Mouse (Mus musculus): Measurements from ENCODE around the gene Mib2. TPM values are rescaled to one million over a fixed set of nuclear protein-coding genes. Genes with fewer than 3 reads are reported as not detected.

The Mib2 gene
- polyA plus RNA-seq (2015; fragmentation: Nextera tagmentation; extraction: Ambion mirVana): 30.5 and 34.3 TPM in 2 replicates

DNA sequence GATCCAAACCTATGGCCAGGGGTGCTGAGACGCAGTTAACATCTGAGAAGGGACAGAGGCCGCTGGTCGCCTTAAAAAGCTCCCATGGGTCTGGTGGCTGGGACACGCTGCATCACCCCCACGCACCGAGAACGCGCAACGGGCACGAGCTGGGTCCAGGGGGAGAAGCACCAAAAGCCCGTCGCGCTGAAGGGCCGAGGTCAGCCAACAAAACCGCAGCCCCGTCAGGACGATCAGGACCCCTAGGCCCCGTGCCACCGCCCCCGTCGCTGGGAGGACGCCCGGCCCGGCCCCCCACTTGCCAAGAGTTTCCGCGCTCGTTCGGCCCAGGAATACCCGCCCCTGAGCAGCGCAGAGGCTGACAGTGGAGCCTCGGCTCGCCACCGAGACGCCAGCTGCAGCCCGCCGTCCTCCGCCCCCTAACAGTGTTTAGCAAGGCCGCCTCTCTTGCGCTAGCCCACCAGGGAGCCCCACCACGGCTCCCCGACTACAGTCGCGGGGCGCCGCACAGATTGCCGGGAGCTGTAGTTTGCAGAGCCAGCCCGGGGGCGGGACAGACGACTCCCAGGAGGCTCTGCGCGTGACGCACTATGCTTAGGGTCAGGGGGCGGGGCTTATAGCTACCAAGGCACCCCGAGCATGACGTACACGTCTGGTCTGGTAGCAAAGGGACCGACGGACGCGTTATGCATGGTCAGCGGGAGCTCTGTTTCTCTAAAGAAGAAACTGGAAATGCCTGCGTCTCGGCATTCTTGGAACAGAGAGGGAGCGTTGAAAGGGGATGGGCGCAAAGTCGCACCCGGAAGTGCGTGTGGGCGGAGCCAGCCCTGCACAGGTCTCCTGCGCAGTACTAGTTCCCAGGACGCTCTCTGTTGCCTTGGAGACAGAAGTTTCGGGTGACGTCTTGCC, at the start of gene Mib2:
TSS of gene Mib2 (minus strand) at position 510 of the 909 bp plus-strand sequence.
- ATAC-seq (ENCODE audit: low FRiP score, low read depth): peak; percentile 99
- Histone ChIP-seq H3K27me3 (no peaks in the 10 kb centered on the region), H3K4me1 (peaks cover 11% of the 10 kb centered on the region), H3K4me3 (peak within 1 kb of the TSS; percentile 83), H3K9me3 (no peaks in the 10 kb centered on the region), H3K9ac (peak within 1 kb of the TSS; percentile 90), H3K4me2 (replicated peaks) (peak within 1 kb of the TSS; percentile 91), H3K27ac (peak within 1 kb of the TSS; percentile 79), H3K36me3 (peaks cover 17% of the 10 kb centered on the region)
- whole genome bisulfite sequencing: under 1% methylated on average over 73 of the region's 73 CpGs

GRCm38 (mm10) chr4:155710521-155711252, 41.7 kb upstream of the Mib2 start:
- Histone ChIP-seq H3K9ac (no peak overlapping the region), H3K9me3 (no peaks in the 10 kb centered on the region), H3K4me1 (peaks cover 25% of the 10 kb centered on the region), H3K27me3 (no peaks in the 10 kb centered on the region), H3K4me3 (no peak overlapping the region), H3K36me3 (peaks cover 14% of the 10 kb centered on the region), H3K4me2 (replicated peaks) (no peak overlapping the region), H3K27ac (peak overlapping the region; percentile 18; the same call in 1 of the 2 replicates)
- WGBS: 48% methylated on average over 6 of the region's 6 CpGs
- no peak for ATAC-seq (ENCODE audit: low FRiP score, low read depth)

DNA sequence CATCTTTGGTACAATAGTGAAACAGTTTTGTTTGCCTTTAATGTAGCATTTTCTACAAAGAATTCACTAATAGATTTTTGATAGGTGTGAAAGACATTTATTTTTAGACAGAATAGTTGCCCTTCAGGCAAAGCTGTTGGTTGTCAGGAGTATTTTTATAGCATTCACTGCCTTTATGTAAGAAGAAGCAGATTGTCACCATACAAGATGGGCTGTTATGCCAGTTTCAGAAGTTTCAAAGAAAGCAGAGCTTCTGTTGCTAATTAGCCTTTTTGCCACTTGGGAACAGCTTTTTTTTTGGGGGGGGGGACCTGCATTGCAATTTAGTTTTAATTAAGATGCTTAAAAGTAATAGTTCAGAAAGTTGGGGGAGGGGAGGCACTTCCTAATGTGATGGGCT, 40.0 kb upstream of the Mib2 start:
- Histone ChIP-seq H3K9ac (no peak overlapping the region), H3K4me3 (no peak overlapping the region), H3K36me3 (no peaks in the 10 kb centered on the region), H3K27ac (no peak overlapping the region), H3K4me2 (replicated peaks) (no peak overlapping the region), H3K4me1 (peaks cover 25% of the 10 kb centered on the region), H3K9me3 (no peaks in the 10 kb centered on the region), H3K27me3 (no peaks in the 10 kb centered on the region)
- ATAC-seq (ENCODE audit: low FRiP score, low read depth): no peak

DNA sequence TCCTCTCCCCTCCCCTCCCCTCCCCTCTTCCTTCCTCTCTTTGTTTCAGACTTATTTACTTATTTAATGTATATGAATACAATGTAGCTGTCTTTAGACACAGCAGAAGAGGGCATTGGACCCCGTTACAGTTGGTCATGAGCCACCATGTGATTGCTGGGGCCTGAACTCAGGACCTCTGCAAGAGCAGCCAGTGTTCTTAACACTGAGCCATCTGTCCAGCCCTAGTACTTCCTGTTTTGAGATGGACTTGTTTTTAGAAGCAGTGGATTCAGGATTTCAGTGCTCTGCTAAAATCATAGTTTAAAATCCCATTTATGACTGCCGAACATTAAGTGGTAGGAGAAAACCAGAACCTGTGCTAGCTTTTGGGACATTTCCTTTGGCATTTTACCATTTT, 39.6 kb upstream of the Mib2 start:
- H3K9ac ChIP-seq: no peak overlapping the region
- ATAC-seq (ENCODE audit: low FRiP score, low read depth): no peak
- H3K36me3 ChIP-seq: no peaks in the 10 kb centered on the region
- no peak overlapping the region for H3K4me3 ChIP-seq
- no peak overlapping the region for H3K4me2 ChIP-seq (replicated peaks)
- no peak overlapping the region for H3K27ac ChIP-seq
- H3K27me3 ChIP-seq: no peaks in the 10 kb centered on the region
- peaks cover 25% of the 10 kb centered on the region for H3K4me1 ChIP-seq
- 82% methylated on average over 2 of the region's 2 CpGs for WGBS
- no peaks in the 10 kb centered on the region for H3K9me3 ChIP-seq

GRCm38 (mm10) chr4:155705592-155705929, 36.6 kb upstream of the Mib2 start:
- H3K36me3 ChIP-seq: no peaks in the 10 kb centered on the region
- H3K9ac ChIP-seq: peak overlapping the region; percentile 93
- H3K27ac ChIP-seq: peak overlapping the region; percentile 94
- H3K9me3 ChIP-seq: no peaks in the 10 kb centered on the region
- no peaks in the 10 kb centered on the region for H3K27me3 ChIP-seq
- peak overlapping the region; percentile 82 for H3K4me2 ChIP-seq (replicated peaks)
- H3K4me1 ChIP-seq: peaks cover 22% of the 10 kb centered on the region
- ATAC-seq (ENCODE audit: low FRiP score, low read depth): no peak
- peak overlapping the region; percentile 92 for H3K4me3 ChIP-seq
- WGBS: 0% methylated on average over 19 of the region's 19 CpGs

DNA sequence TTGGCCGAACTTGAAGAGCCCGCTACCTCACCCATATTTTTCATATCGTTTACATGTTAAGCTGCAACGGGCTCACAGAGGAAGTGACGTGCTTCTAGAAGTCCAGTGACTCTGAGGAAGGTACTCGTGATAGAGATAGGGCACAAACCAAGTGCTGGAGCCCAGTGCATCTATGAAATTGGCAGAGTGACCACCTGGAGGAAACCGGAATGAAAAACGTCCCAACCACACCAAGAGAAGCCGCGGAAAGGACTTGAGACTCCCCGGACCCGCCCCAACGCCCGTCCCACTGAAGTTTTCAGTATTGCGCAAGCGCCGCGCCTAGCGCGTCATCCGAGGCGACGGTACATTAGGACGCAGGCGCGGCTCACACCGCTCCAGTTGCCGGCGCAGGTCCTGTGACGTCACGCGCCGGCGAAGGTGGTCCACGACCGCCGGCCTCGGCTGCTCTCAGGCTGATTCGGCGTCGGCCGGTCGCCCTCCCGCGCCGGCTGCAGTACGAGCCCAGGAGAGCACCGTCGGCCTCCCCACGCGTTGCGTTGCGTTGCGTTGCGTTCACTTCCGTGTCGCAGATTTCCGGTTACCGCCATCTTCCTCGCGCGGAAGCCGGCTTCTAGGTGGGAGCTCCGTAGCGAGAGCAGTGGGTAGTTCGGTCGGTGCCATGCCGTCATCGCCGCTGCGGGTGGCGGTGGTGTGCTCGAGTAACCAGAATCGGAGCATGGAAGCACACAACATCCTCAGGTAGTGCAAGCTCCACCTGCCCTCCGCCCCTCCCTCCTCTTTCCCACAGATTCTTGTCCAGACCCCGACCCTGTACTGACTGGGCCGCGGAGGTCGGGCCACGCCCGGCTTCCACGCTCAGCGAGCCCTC, 36.0 kb upstream of the Mib2 start, which contains the start of gene Ssu72:
TSS of gene Ssu72 (plus strand) at position 80 of the 871 bp plus-strand sequence.
- Histone ChIP-seq H3K4me1 (peaks cover 20% of the 10 kb centered on the region), H3K27me3 (no peaks in the 10 kb centered on the region), H3K27ac (peak within 1 kb of the TSS; percentile 94), H3K36me3 (no peaks in the 10 kb centered on the region), H3K9me3 (no peaks in the 10 kb centered on the region), H3K9ac (peak within 1 kb of the TSS; percentile 93), H3K4me3 (peak within 1 kb of the TSS; percentile 92), H3K4me2 (replicated peaks) (peak within 1 kb of the TSS; percentile 85)
- under 1% methylated on average over 83 of the region's 83 CpGs for WGBS
- ATAC-seq (ENCODE audit: low FRiP score, low read depth): peak; percentile 96

GRCm38 (mm10) chr4:155703425-155703929, 34.5 kb upstream of the Mib2 start:
- Histone ChIP-seq H3K9ac (no peak overlapping the region), H3K9me3 (no peaks in the 10 kb centered on the region), H3K27ac (no peak overlapping the region), H3K4me3 (no peak overlapping the region), H3K36me3 (no peaks in the 10 kb centered on the region), H3K27me3 (no peaks in the 10 kb centered on the region), H3K4me1 (peaks cover 11% of the 10 kb centered on the region), H3K4me2 (replicated peaks) (no peak overlapping the region)
- 91% methylated on average over 4 of the region's 4 CpGs for WGBS
- no peak for ATAC-seq (ENCODE audit: low FRiP score, low read depth)

GRCm38 (mm10) chr4:155700425-155700824, 31.4 kb upstream of the Mib2 start:
- Histone ChIP-seq H3K36me3 (no peaks in the 10 kb centered on the region), H3K4me3 (no peak overlapping the region), H3K27me3 (peaks cover 7% of the 10 kb centered on the region; the same call in 1 of the 2 replicates), H3K27ac (no peak overlapping the region), H3K9me3 (no peaks in the 10 kb centered on the region), H3K9ac (no peak overlapping the region), H3K4me2 (replicated peaks) (no peak overlapping the region), H3K4me1 (peaks cover 15% of the 10 kb centered on the region)
- no peak for ATAC-seq (ENCODE audit: low FRiP score, low read depth)

DNA sequence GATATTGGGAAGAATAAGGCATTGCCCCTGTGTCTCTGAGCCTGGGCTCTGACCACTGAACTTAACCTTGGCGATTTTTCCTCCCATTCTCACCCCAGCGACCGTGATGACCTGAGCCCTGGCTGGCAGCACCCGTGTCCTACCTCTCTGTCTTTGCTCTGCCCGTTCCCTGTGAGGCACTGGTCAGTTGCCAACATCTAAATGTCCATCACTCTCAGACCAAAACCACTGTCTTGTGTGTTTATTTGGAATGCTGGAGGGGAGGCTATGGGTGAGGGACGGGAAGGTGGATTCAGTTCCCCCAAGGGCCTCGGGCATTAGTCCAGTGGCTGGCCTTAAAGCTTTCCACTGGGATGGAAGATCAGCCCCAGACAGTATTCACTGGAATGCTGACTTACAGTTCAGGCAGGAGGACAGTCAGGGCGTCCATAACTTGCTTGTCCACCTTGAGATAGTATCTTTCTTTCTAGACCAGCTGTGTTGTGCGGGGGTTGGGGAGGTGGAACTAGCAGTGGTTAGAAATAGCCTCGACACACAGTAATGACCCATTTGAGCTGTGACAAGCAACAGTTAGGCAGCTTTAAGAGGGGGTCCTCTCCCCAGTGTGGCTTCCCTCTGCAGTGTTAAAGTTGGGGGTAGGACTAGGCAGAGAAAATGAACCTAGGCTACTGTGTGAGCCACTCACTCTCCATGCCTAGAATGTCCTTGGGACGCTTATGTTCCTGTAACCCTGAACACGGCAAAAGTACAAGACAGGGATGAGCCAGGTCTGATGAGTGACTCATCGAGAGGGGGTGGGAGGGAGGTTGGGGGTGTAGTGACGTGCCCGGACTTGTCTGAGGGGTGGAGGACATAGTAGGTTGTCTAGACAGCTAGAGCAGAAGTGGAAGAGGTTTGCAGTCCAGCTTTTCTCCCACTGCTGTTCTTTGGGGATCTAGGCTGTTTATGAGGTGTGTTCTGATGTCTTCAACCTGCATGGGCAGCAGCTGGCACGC, 27.6 kb upstream of the Mib2 start:
- Histone ChIP-seq H3K4me3 (peak overlapping the region; percentile 7; the same call in 1 of the 2 replicates), H3K27me3 (peaks cover 12% of the 10 kb centered on the region; the same call in 1 of the 2 replicates), H3K9ac (peak overlapping the region; percentile 39; the same call in 1 of the 2 replicates), H3K4me2 (replicated peaks) (peak overlapping the region; percentile 94), H3K27ac (no peak overlapping the region), H3K36me3 (no peaks in the 10 kb centered on the region), H3K4me1 (peaks cover 21% of the 10 kb centered on the region), H3K9me3 (no peaks in the 10 kb centered on the region)
- WGBS: 71% methylated on average over 16 of the region's 16 CpGs
- no peak for ATAC-seq (ENCODE audit: low FRiP score, low read depth)

GRCm38 (mm10) chr4:155695531-155696062, 26.6 kb upstream of the Mib2 start:
- peak overlapping the region; percentile 69 for H3K4me3 ChIP-seq
- H3K27ac ChIP-seq: no peak overlapping the region
- H3K9me3 ChIP-seq: no peaks in the 10 kb centered on the region
- peaks cover 21% of the 10 kb centered on the region for H3K4me1 ChIP-seq
- H3K36me3 ChIP-seq: no peaks in the 10 kb centered on the region
- peaks cover 12% of the 10 kb centered on the region; the same call in 1 of the 2 replicates for H3K27me3 ChIP-seq
- 81% methylated on average over 4 of the region's 4 CpGs for WGBS
- H3K4me2 ChIP-seq (replicated peaks): peak overlapping the region; percentile 94
- peak overlapping the region; percentile 82 for H3K9ac ChIP-seq
- no peak for ATAC-seq (ENCODE audit: low FRiP score, low read depth)
